Mouse (Mus musculus) lung, postnatal 0 days (tissue): ENCODE data around the gene Plxdc2.

ENCODE experiments used
- CTCF ChIP-seq: IDR thresholded peaks from 2 replicates; pipeline ENCODE4 v1.5.1; 2016; ENCODE audit warnings: antibody characterized with exemption, mild to moderate bottlenecking
- EP300 ChIP-seq: IDR thresholded peaks from 2 replicates; pipeline ENCODE4 v1.6.1; 2016; ENCODE audit warnings: antibody characterized with exemption, mild to moderate bottlenecking, control low read depth

GRCm38 (mm10) chr2:16386206-16386605, 30.1 kb downstream of the Plxdc2 start:
- no peak for TF ChIP-seq CTCF
- TF ChIP-seq EP300: no peak
